Mouse (Mus musculus): Measurements from ENCODE around the gene Slc13a3. TPM values are rescaled to one million over a fixed set of nuclear protein-coding genes. Genes with fewer than 3 reads are reported as not detected.
A peak's percentile ranks its signal among the peaks of the same experiment; 100 is the strongest.
"Not testable (repeated sequence)": the region's sequence is repeated elsewhere in the genome, so short reads cannot be mapped to it uniquely, and the experiment has no call there.

Slc13a3 gene
- 1 to 10 TPM; 2.3 to 3.2 TPM for total RNA-seq (2021)
- long read RNA-seq, experiment 1, partial matches to known transcripts: 1 of 2 reads
- long read RNA-seq, experiment 1, other reads (novel, unspliced or antisense): 0 of 2 reads
- long read RNA-seq, experiment 2, partial matches to known transcripts: 0 of 1 reads
- long read RNA-seq, experiment 2, other reads (novel, unspliced or antisense): 0 of 1 reads

DNA sequence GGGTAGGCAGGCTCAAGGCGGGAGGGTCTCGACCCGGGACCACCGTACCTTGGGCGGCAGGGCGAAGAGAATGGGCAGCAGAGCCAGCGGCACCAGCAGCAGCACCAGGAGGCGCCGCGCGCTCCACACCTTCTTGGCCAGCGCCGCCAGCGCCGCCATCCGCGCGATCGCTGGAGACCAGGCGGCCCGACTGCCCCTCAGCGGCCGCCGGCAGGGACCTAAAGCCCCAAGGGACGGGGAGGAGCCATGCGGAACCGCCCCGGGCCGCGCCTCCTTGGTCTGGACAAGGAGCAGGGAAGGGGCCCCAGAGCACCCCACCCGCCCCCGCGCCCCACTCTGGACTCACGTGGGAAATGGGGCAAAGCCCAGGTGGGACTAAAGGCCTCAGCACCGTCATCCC lies at the start of gene Slc13a3:
Gene Slc13a3, minus strand, starts transcription at position 228 of the 400 bp plus-strand sequence.
- no peak for DNase-seq (ENCODE audit: low spot score in 2 of 2)

DNA sequence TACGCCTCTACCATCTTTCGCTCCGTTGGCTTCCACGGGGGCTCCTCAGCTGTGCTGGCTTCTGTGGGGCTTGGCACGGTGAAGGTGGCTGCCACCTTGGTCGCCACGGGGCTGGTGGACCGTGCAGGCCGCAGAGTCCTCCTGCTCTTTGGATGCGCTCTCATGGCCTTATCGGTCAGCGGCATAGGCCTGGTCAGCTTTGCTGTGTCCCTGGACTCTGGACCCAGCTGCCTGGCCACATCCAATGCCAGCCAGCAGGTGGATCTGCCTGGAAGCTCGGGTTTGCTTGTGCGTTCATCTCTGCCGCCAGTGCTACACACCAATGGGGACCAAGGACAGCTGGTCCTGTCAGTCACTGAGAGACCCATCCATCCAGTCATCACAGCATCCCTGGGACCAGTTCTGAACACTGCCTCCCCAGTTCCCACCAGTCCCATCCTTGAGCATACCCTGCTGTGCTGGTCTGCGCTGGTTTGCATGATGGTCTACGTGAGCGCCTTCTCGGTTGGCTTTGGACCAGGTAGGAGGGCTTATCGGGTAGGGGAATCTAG lies 42.2 kb upstream of the Slc13a3 start:
- DNase-seq (ENCODE audit: low spot score in 2 of 2): no peak

DNA sequence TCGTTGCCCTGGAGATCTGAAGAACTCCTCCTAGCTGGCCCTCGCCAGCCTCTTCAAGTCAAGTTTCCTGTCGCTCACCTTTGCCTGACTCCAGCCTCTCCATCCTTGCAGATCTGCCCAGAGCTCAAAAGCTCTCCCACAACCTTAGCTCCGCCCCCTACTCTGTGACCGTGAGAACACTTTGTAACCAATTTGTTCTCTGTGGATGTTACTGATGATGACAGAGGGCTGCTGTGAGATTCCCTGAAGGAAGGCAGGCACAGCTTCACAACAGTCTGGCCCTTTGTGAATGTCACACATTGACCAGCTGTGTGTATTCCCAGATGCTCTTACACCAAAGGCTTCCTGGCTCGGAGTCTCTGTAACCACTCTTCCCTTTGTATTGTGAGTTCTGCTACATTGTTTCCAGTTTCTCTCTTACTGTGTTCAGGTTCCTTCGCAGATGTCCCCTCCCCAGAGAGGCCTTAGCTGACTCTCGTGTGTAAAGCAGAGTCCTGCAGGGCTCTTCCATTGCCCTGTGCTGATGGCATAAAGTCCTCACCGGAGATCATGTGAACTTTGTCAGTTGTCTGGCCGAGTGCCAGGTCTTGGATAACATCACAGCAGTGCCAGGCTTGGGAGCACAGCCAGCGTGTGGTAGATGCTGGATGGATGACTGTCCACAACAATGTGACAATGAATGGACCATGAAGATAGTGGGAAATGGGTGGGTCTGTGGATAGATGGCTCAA lies 40.0 kb upstream of the Slc13a3 start:
- DNase-seq (ENCODE audit: low spot score in 2 of 2): peak in 1 of 2 experiments; percentile 32

DNA sequence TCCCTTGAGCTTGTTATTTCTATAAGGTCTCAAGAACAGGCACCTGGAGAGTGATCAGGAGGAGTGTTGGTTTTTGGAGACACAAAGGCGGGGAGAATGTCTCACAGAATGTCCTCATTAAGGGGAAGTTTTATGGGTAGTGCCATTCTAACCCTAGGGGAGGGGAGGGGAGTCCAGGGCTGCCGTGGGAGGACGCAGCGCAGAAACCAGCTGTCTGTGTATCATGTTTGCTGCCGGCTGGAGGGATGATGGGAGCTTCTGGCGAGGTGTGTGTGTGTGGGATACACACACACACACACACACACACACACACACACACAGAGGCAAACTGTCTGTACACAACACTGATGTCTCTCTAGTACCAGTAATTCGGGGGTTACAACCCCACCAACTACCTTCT lies 39.4 kb upstream of the Slc13a3 start:
- DNase-seq (ENCODE audit: low spot score in 2 of 2): no peak

DNA sequence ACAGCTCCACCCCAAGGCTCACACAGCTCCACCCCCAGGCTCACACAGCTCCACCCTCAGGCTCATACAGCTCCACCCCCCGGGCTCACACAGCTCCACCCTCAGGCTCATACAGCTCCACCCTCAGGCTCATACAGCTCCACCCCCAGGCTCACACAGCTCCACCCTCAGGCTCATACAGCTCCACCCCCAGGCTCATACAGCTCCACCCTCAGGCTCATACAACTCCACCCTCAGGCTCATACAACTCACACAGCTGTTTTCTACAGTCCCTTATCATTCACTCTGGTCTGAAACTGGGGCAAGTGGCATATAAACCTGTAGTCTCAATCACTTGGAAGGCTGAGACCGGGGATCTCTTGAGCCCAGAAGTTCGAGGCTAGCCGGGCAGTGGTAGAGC lies 38.5 kb upstream of the Slc13a3 start:
- not testable (repeated sequence) for DNase-seq (ENCODE audit: low spot score in 2 of 2)

DNA sequence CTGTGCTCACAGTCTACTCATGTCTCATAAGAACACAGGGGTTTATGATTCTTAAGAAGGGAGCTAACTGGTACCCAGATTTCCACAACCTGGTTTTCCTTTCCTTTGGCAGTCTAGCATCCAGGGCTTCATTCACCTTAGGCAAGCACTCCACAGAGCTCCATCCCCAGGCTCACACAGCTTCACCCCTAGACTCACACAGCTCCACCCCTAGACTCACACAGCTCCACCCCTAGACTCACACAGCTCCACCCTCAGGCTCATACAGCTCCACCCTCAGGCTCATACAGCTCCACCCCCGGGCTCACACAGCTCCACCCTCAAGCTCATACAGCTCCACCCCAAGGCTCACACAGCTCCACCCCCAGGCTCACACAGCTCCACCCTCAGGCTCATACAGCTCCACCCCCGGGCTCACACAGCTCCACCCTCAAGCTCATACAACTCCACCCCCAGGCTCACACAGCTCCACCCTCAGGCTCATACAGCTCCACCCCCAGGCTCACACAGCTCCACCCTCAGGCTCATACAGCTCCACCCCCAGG lies 38.0 kb upstream of the Slc13a3 start:
- DNase-seq (ENCODE audit: low spot score in 2 of 2): not testable (repeated sequence)

DNA sequence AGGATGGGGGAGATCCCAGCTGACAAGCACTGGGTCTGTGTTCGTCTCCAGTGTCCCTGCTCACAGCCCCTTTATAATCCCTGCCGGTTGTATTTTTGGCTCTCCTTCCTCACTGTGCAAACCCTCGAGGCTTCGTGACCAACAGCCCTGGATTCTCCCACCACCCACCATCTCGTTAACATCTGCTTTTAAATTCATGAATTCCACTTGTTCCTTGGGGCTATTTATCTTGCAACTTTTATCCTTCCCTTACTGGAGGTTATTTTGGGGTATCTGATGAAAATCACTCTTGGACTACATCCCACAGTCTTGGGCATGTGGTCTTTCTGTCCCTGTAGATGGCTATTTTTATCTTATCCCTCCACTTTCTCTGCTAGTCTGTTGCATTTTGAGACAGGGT lies 37.4 kb upstream of the Slc13a3 start:
- DNase-seq (ENCODE audit: low spot score in 2 of 2): no peak

DNA sequence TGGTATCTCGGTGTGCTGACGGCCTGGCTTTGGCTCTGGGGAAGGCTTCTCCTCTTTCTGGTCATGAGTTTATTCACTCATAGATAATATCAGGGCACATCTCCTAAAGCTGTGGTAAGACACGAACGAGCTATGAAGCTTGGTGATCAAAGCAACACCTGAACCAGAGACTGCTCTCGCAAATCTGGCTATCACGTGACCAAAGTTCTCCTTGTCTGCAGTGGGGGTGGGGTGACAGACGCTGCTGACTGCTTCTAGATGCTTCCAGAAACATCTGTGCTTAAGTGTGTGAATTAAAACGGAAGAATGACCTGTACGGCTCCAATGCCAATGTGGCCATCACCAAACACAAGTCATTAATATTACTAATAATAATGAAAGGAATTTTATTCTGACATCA lies 36.7 kb upstream of the Slc13a3 start:
- no peak for DNase-seq (ENCODE audit: low spot score in 2 of 2)

DNA sequence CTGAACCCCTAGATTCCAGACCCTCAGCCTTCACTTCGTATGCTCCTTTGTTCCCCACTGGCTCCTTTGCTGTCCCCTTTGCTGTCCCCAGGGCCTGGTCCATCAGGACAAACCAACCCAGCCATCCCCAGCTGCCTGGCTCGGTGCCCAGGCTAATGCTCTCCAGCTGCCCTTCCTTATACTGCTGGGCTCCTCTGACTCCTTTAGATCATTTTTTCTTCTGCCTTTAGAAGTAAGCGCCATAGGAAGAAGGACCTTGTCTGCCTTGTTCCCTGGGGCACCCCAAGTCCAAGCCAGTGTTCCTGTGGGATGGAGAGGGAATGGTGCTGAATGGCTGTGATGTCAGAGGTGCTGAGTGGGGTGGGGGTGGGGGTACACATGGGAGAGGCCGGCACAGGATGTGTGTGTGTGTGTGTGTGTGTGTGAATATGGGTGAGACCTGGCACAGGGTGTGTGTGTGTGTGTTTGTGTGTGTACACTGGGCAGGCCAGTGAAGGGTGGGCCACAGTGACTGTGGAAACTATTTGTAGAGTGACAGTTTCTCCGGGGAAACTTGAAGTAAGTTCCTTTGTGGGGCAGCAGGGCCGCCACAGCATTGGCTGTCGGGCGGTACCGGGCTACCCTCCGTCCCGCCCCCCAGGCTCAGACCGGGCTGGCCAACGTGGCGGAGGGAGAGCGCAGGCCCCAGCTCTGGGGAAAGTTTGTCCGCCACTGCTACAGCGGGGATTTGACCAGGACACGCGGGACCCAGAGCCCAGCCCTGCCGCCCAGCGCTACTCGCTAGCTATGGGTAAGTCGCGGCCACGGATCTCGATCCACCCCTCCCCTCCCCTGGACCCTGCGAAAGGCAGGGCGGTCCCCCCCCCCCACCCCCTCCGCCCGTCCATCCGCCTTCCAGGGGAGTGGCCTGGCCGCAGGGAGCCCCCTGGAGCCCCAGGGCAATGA lies 30.5 kb upstream of the Slc13a3 start, which contains the start of gene Slc2a10:
Gene Slc2a10, plus strand, starts transcription at position 529 of the 945 bp plus-strand sequence.
- DNase-seq (ENCODE audit: low spot score in 2 of 2): peak in 1 of 2 experiments; percentile 34

DNA sequence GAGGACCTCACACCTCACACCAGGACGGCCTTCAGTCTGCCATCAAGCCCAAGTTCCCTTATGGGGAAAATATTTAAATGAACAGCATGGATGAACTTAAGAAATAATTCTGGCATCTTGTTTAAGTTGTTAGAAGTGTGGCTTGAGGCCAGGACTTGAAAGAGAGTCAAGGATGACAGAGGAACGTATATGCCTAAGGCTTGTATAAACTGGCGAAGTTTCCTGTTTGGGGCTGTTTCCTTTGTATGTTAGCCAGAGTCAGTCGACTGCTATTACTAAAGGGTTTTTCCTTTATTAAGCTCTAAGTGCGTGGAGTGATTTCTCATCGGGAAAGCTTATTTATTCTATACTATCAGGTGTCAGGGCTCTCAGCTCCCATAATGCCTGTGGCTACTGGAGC lies 25.8 kb upstream of the Slc13a3 start:
- DNase-seq (ENCODE audit: low spot score in 2 of 2): no peak

DNA sequence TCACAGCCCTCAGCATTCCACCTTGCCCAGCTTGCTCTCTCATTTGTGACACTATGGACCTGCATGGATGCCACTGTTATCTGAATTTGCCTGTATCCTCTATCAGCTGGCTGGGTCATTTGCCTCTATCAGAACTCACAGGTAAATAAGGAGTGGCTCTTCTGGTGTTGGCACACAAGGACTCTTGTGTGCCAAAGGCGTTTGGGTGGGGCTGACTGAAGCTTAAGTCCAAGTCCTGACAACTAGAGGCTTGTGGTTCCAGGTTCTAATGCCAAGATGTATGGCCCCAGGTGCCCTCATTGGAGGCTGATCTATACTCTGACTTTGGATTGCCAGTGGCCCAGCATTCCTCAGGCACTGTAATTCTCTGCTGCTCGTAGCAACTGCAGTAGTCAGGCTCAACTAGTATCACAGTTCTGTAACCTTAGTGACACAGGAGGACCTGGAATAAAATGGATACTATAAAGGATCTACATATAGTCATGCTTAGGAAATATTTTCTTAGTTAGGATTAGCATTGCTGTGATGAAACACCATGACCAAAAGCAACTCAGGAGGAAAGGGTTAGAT lies 24.8 kb upstream of the Slc13a3 start:
- no peak for DNase-seq (ENCODE audit: low spot score in 2 of 2)

DNA sequence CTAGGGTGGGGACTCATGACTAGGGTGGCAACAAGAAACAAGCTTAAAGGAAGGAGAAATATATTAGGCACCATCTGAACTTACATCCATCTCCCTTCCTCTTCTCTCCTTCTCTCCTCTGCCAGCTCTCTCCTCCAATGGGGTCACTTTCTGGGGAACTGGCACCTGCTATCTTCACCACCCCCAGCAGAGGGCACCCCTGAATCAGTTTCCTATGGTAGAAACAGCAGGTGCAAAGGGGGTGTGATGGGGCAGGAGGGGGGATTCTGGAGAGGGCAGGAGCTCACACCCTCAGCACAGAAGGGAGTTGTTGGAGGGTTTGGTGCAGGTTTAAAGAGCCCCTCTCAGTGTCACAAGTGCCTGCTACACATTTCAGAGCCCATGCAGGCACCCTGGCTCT lies 23.2 kb upstream of the Slc13a3 start:
- peak; percentile 27 to 49 for DNase-seq (ENCODE audit: low spot score in 2 of 2)

DNA sequence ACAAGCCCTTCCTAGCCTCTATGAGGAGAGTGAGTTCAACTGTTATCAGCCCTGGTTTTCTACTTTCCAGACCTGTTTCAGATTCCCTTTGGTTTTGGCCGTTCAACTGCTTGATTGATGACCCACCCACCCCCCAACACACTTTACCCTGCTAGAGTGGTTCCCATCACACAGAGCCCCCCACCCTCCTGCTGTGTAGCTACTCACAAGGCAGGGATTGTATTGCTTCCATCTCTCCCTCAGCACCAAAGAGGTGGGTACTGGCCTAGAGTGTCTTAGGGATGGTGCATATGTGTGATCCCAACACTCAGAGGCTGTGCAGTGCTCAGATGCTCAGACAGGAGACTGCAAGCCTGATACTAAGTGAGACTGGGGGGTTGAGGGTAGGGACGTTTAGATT lies 21.5 kb upstream of the Slc13a3 start:
- DNase-seq (ENCODE audit: low spot score in 2 of 2): no peak

DNA sequence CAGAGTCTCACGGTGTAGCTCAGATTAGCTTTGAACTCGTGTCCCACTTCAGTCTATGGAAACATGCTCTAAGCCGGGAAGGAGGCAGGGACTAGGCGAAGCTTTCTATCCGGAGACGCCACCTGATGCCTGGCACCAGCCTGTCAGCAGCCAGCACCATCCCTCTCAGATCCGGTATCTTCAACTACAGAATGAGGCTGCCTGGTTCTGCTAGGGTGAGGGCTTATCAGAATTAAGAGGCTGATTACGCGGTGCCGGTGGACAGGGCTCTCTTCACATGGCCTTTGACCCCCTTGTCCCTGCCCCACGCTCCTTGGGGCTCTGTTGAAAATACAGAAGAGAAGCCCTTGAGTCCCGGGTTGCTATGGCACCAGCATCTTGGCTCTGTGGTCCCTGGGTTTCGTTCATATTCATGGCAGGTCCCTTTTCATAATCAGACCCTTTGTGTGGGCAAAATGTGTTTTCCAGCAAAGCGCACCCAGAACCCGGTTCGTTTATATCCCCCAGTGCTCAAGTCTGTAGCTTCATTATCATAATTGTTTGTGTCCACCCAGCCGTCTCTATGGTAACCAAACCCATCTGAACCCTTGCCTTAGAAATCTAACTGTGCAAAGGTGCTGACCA lies 20.7 kb upstream of the Slc13a3 start:
- peak in 1 of 2 experiments; percentile 28 for DNase-seq (ENCODE audit: low spot score in 2 of 2)

DNA sequence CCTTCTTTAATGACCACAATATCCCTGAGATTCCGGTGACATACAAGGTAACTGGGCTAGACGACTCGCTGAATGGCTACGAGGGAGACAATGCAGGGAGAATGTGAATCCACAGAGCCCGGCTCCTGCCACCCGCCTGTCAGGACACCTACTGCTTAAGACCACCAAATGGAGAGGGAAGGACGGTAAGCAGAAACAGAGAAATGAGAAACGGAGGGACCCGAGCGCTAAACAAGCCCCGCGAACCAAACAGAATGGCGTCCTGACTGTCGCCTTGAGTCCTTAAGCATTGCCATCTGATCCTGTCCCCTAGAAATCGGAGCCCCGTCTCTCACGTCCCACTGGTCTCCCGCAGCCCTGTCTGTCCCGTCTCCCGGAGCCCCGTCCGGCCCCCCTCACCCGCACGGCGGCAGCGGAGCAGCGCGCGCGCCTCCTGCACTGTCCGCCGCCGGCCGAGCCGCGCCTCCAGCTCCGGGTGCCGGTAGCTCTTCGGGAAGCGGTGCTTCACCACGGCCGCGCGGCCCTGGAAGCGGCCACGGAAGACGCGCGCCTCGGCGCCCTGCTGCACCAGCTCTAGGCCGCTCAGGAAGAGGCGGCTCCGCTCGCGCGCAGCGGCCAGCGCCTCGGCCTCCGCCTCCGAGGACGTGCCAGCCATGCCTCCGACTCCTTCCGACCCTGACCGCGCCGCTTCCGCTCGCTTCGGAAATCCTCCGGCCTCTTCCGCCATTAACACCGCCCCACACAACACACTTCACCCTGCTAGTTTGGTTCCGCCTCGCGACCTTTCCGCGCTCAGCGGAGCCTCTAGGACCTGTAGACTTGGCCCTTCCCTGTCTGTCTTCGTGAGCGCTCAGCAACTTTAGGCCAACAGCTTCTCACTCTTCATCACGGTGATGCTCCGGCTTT lies 19.9 kb upstream of the Slc13a3 start, which contains the start of gene Trp53rka:
Gene Trp53rka, minus strand, starts transcription at position 677 of the 906 bp plus-strand sequence.
- peak; percentile 78 to 79 for DNase-seq (ENCODE audit: low spot score in 2 of 2)

DNA sequence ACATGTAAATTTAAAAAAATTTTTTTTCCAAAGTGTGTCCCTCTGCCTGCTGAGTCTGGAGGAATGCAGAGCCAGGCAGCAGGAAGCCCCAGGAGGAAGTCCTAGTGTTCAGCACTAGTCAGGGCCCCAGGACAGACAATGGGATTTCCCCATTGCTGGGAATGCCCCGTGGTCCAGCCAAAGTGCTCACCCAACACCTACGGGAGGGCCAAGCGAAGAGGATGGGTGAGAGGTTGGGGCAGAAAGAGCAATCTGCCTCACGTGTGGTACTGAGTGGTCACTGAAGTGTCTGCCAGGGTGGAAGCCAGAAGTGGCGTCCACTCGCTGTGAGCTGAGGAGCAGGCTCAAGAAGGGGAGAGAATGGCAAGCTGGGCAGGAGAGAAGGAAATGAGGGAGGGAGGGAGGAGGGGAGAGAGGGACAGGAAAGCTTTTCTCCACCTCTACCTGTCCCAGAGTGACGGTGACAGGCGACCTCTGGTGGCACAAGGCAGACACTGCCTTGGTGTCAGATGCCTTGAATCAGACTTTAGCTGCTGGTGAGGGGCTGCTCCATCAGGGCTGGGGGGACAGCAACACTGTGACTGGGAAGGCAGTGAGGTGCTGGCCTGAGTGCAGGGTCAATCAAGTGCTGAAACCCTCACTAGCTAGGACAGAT lies 14.0 kb upstream of the Slc13a3 start:
- peak; percentile 28 to 41 for DNase-seq (ENCODE audit: low spot score in 2 of 2)

DNA sequence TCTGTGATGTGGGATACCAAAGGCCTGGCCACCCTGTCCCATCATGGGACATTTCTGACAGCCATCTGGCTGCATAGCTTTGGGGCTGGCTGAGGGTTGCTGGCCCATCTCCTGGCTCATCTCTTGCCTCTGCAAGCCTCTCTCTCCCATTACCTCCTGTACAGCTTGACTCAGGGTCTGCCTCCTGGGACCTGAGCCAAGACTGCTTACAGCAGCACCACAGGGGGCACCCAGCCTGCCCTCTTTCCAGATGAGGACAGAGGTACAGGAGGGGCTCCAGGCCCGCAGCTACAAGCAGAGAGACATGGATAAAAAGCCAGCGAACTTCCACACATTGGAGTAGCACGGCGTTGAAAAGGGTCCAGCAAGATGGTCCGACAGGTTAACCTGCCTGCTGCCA lies 13.4 kb upstream of the Slc13a3 start:
- DNase-seq (ENCODE audit: low spot score in 2 of 2): no peak

DNA sequence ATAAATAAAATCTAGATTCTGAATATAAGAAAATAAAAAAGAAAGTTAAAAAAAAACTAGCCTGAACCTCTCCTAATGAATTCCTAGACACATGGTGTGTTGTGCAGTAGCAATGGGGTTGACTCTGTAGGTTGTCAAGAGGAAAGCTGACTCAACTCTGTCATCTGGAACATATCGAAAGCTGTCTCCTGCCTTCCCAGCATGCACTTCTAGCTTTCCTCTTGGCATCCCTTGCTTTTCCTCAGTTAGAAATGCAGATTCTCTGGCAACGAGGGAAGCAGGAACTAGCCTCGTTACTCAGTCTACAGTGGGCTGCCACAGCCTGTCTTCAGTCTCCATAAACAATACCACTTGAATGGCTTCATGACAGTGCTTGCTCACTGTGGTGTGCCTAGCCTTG lies 12.8 kb upstream of the Slc13a3 start:
- no peak for DNase-seq (ENCODE audit: low spot score in 2 of 2)

DNA sequence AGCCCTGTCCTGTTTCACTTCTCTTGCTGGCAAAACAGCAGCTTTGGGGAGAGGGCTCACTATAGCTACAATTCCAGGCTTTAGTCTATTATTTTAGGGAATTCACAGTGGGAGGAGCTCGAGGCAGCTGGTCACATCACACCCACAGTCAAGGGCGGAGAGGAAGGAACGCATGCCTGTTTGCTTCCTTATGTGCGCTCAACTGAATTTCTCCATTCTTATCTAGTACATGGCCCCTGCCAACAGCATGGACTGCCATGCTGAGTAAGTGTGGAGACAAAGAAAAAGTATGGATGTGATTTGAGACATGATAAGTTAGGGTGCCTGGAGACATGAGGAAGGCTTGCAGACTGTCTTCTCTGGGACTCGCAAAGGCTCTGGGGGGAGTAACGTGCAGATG lies 11.1 kb upstream of the Slc13a3 start:
- no peak for DNase-seq (ENCODE audit: low spot score in 2 of 2)

All from adrenal gland, adult 18-20 months (tissue).